Mouse (Mus musculus) heart, embryonic 14.5 days (tissue): ENCODE results near the gene Slc25a28. TPM values are rescaled to one million over a fixed set of nuclear protein-coding genes. Genes with fewer than 3 reads are reported as not detected.

Experiments
- ATAC-seq: fragments of 200-750 bp; cut with Nextera tagmentation; 2 replicates; pipeline ENCODE4 v1.8.0; 2017; ENCODE audit warnings: low read depth, moderate TSS enrichment; ENCODE audit not compliant: insufficient number of reproducible peaks, insufficient read depth, low FRiP score
- H3K27ac ChIP-seq, 2 experiments: fragments of 200-500 bp in 1 of 2; fragments of 300-500 bp in 1 of 2; sonication (generic) in 1 of 2; replicated peaks in 1 of 2; 2 replicates each; pipeline ENCODE4 v1.5.1; 2012 to 2014; ENCODE audit warnings: low read depth in 2 of 2, low read length in 2 of 2, control low read depth in 1 of 2, mild to moderate bottlenecking in 1 of 2, mixed read lengths in 1 of 2; ENCODE audit not compliant: control insufficient read depth in 1 of 2, insufficient read depth in 1 of 2
- H3K27me3 ChIP-seq: fragments of 300-500 bp; sonication (generic); 2 replicates; pipeline ENCODE4 v1.6.1; 2014; ENCODE audit warnings: mild to moderate bottlenecking, low read length, control low read depth; ENCODE audit not compliant: control insufficient read depth, insufficient read depth
- H3K36me3 ChIP-seq: fragments of 300-500 bp; sonication (generic); 2 replicates; pipeline ENCODE4 v1.6.1; 2014; ENCODE audit warnings: mild to moderate bottlenecking, control low read depth, low read length, mixed read lengths; ENCODE audit not compliant: control insufficient read depth, insufficient read depth
- H3K4me1 ChIP-seq, 2 experiments: fragments of 200-500 bp in 1 of 2; fragments of 300-500 bp in 1 of 2; sonication (generic) in 1 of 2; 2 replicates each; pipeline ENCODE4 v1.6.1; 2012 to 2014; ENCODE audit warnings: low read length in 2 of 2, control low read depth in 1 of 2, mixed read lengths in 1 of 2; ENCODE audit not compliant: control insufficient read depth in 2 of 2, insufficient read depth in 2 of 2
- H3K4me2 ChIP-seq: fragments of 300-500 bp; sonication (generic); 2 replicates; pipeline ENCODE4 v1.6.1; 2014; ENCODE audit warnings: mild to moderate bottlenecking, low read length
- H3K4me3 ChIP-seq, 2 experiments: fragments of 200-500 bp in 1 of 2; fragments of 300-500 bp in 1 of 2; sonication (generic) in 1 of 2; 2 replicates each; pipeline ENCODE4 v1.5.1; 2012 to 2014; ENCODE audit warnings: low read length in 2 of 2, mild to moderate bottlenecking in 2 of 2, control low read depth in 1 of 2, low read depth in 1 of 2, moderate library complexity in 1 of 2; ENCODE audit not compliant: control insufficient read depth in 1 of 2, insufficient read depth in 1 of 2
- H3K9ac ChIP-seq: fragments of 300-500 bp; sonication (generic); 2 replicates; pipeline ENCODE4 v1.6.1; 2014; ENCODE audit warnings: mild to moderate bottlenecking, low read length
- H3K9me3 ChIP-seq: fragments of 300-500 bp; sonication (generic); 2 replicates; pipeline ENCODE4 v1.6.1; 2016; ENCODE audit warnings: low read length, control low read depth; ENCODE audit not compliant: control insufficient read depth
- WGBS: fragments of 180-500 bp; shearing (Covaris S2); extraction: QIAGEN DNeasy Blood & Tissue Kit; methylation state at CpG from one replicate; pipeline ENCODE4 v1.1.7; 2014; 5-methylcytosine and 5-hydroxymethylcytosine counted together
- polyA plus RNA-seq: library from polyadenylated mRNA; unstranded; fragments of >200 nt; fragmentation: Nextera tagmentation; extraction: Ambion mirVana; gene quantifications from 2 replicates; pipeline ENCODE4 v1.2.1, GENCODE M21; 2014

The Slc25a28 gene
- polyA plus RNA-seq, 1 experiment from 2014 or later = 10.4 TPM

- WGBS = 74% methylated on average over 9 of the region's 9 CpGs
- ATAC-seq = no peak
- no peak overlapping the region for H3K4me3 ChIP-seq
- no peak overlapping the region for H3K27ac ChIP-seq
- H3K9ac ChIP-seq = no peak overlapping the region
- H3K4me1 ChIP-seq = no peaks in the 10 kb centered on the region
- no peak overlapping the region for H3K4me2 ChIP-seq
- H3K36me3 ChIP-seq = no peaks in the 10 kb centered on the region
- H3K27me3 ChIP-seq = peaks cover 9% of the 10 kb centered on the region; the same call in 1 of the 2 replicates
- no peaks in the 10 kb centered on the region for H3K9me3 ChIP-seq
These were observed 27.4 kb downstream of the Slc25a28 start for GRCm38 (mm10) chr19:43647261-43647660.

DNA sequence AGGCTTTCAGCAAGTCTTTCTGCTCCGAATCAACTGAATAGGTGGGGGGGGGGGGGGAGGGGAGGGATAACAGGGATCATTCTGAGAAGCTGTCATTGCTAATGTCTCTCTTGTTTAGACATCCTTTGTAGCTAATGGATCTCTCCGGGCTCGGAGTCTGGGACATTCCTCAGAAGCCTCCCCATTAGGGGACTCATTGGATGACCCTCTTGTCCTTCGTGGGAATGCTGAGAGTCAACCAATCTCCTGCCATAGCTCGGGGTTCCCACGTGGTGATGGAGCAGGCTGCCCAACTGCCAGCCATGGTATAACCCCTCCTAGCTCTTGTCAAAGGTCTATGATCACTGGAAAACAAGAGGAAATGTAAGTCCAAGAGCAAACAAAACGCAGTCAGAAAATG lies 27.8 kb downstream of the Slc25a28 start:
- H3K36me3 ChIP-seq = no peaks in the 10 kb centered on the region
- no peaks in the 10 kb centered on the region for H3K9me3 ChIP-seq
- H3K4me2 ChIP-seq = no peak overlapping the region
- H3K27ac ChIP-seq = no peak overlapping the region
- H3K4me3 ChIP-seq = no peak overlapping the region
- ATAC-seq = no peak
- H3K9ac ChIP-seq = no peak overlapping the region
- H3K4me1 ChIP-seq = no peaks in the 10 kb centered on the region
- 49% methylated on average over 7 of the region's 7 CpGs for WGBS
- H3K27me3 ChIP-seq = peaks cover 7% of the 10 kb centered on the region; the same call in 1 of the 2 replicates

DNA sequence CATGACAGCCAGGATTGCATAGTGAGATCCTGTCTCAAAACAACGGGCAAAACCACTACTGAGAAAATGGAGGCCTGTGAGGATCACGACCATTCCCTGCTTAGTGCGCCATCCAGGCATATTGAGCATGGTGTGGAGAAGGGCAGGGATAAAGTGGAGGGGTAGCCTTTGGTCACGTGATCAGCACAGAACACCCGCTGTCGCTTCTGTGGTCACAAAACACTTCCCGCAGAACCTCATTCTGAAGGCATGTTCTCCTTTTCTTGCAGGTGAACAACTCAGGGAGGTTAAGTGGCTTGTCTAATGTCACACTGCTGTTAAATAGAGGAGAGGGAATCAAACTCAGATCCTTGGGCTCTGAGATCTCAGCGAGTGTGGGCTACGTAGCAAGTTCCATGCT lies 29.2 kb downstream of the Slc25a28 start:
- Histone ChIP-seq H3K27me3 (peaks cover 3% of the 10 kb centered on the region; the same call in 1 of the 2 replicates), H3K36me3 (no peaks in the 10 kb centered on the region), H3K27ac (no peak overlapping the region), H3K4me1 (no peaks in the 10 kb centered on the region), H3K4me3 (no peak overlapping the region), H3K9ac (no peak overlapping the region), H3K9me3 (no peaks in the 10 kb centered on the region), H3K4me2 (no peak overlapping the region)
- ATAC-seq = no peak
- 87% methylated on average over 9 of the region's 9 CpGs for WGBS

GRCm38 (mm10) chr19:43642843-43643242 lies 31.8 kb downstream of the Slc25a28 start:
- Histone ChIP-seq H3K9me3 (no peaks in the 10 kb centered on the region), H3K36me3 (no peaks in the 10 kb centered on the region), H3K9ac (no peak overlapping the region), H3K4me3 (no peak overlapping the region), H3K4me2 (no peak overlapping the region), H3K27me3 (peaks cover 8% of the 10 kb centered on the region; the same call in 1 of the 2 replicates), H3K4me1 (no peaks in the 10 kb centered on the region), H3K27ac (no peak overlapping the region)
- WGBS = 64% methylated on average over 9 of the region's 9 CpGs
- ATAC-seq = no peak

DNA sequence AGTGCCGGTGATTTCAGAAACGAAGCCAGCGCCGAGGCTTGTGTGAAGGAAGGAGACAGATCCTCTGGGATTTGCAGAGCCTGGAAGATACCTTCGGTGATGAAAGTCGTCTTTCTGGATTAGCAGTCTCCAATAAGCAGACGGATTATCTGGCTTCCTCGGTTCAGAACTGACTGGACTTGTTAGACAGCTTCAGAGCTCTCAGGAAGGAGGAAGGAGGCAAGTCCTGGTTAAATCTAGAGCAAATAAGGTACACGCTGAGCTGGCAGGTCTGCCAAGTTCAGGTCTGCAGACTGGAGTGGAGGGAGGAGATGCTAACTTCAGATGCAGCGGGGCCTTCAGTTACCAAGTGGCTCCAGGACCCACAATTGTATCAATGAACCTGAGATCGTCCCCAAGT lies 32.8 kb downstream of the Slc25a28 start:
- peaks cover 8% of the 10 kb centered on the region; the same call in 1 of the 2 replicates for H3K27me3 ChIP-seq
- WGBS = 55% methylated on average over 11 of the region's 11 CpGs
- H3K36me3 ChIP-seq = no peaks in the 10 kb centered on the region
- no peak overlapping the region for H3K27ac ChIP-seq
- H3K9me3 ChIP-seq = no peaks in the 10 kb centered on the region
- no peak overlapping the region for H3K4me2 ChIP-seq
- no peak for ATAC-seq
- H3K4me1 ChIP-seq = no peaks in the 10 kb centered on the region
- no peak overlapping the region for H3K9ac ChIP-seq
- H3K4me3 ChIP-seq = no peak overlapping the region

DNA sequence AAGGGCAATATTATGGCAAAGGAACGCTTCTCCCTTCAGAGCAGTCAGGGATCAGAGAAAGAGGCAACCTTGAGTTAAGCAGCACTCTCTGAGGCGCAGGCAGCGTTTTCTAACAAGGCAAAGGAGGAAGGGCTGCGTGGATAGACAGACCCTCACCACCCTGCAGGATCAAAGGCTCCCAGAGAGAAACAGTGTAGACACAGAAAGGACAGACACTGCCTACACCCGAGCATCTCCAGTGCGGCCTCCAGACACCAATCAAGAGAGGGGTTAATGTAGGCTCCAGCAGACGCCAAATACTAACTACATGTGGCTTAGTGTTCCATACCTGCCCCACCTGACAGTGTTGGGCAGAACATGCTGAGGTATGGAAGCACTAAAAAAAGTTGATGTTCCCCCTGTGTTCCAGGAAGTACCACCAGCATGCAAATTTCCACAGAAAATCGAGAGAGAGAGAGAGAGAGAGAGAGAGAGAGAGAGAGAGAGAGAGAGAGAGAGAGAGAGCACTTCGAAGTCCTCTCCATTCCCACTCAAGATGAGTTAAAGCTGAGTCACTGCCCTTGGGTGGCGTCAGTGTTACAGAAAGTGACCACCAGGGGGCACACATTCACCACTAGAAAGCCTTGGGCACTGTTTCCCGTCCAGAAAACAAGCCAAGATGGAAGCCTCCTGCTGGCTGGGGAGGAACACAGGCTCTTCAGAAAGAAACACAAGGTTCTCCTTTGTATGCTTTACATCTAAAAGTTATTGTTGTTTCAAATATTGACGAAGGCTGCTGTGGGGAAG lies 44.0 kb downstream of the Slc25a28 start:
- H3K27ac ChIP-seq = no peak overlapping the region
- peaks cover 24% of the 10 kb centered on the region for H3K27me3 ChIP-seq
- 23% methylated on average over 12 of the region's 12 CpGs for WGBS
- ATAC-seq = no peak
- H3K9ac ChIP-seq = no peak overlapping the region
- H3K4me2 ChIP-seq = no peak overlapping the region
- H3K36me3 ChIP-seq = no peaks in the 10 kb centered on the region
- no peaks in the 10 kb centered on the region for H3K4me1 ChIP-seq
- H3K9me3 ChIP-seq = no peaks in the 10 kb centered on the region
- H3K4me3 ChIP-seq = no peak overlapping the region

GRCm38 (mm10) chr19:43629088-43629487 lies 45.6 kb downstream of the Slc25a28 start:
- no peaks in the 10 kb centered on the region for H3K36me3 ChIP-seq
- H3K27me3 ChIP-seq = peaks cover 32% of the 10 kb centered on the region
- no peak overlapping the region for H3K4me2 ChIP-seq
- H3K9me3 ChIP-seq = no peaks in the 10 kb centered on the region
- H3K27ac ChIP-seq = no peak overlapping the region
- no peak overlapping the region for H3K9ac ChIP-seq
- 40% methylated on average over 4 of the region's 4 CpGs for WGBS
- ATAC-seq = no peak
- no peak overlapping the region for H3K4me3 ChIP-seq
- H3K4me1 ChIP-seq = no peaks in the 10 kb centered on the region

- Histone ChIP-seq H3K4me2 (no peak overlapping the region), H3K9ac (no peak overlapping the region), H3K36me3 (no peaks in the 10 kb centered on the region), H3K27me3 (peaks cover 50% of the 10 kb centered on the region), H3K9me3 (no peaks in the 10 kb centered on the region), H3K27ac (no peak overlapping the region), H3K4me3 (no peak overlapping the region), H3K4me1 (no peaks in the 10 kb centered on the region)
- ATAC-seq = no peak
- 88% methylated on average over 3 of the region's 3 CpGs for WGBS
These were observed 47.3 kb downstream of the Slc25a28 start for GRCm38 (mm10) chr19:43627345-43627744.
